Comparison of ENCODE assay signal across 23 mouse cellular contexts in genomic region chr8:34726145-34726767, GRCm38 (mm10).
"Had no signal": no experiment of that assay in that cellular context is flagged by ENCODE, and none has a peak within 500 bp of the region (broad histone marks: within the 10 kb centered on the region; RNA-seq: fewer than 3 reads in every experiment).

No protein-coding gene starts in this region.

- H3K9me3 ChIP-seq: limb, embryonic 10.5 days; limb, embryonic 13.5 days; liver, embryonic 12.5 days; liver, embryonic 15.5 days; midbrain, embryonic 12.5 days; midbrain, embryonic 15.5 days; neural tube, embryonic 13.5 days had no signal

- H3K4me1 ChIP-seq: limb, embryonic 13.5 days; liver, embryonic 15.5 days; midbrain, embryonic 15.5 days had no signal

- H3K9ac ChIP-seq: limb, embryonic 13.5 days; liver, embryonic 12.5 days; liver, embryonic 15.5 days; midbrain, embryonic 12.5 days; midbrain, embryonic 15.5 days; neural tube, embryonic 13.5 days had no signal

- H3K27me3 ChIP-seq: limb, embryonic 13.5 days; midbrain, embryonic 15.5 days; neural tube, embryonic 13.5 days had no signal

- DNase-seq: kidney, adult 11 months; kidney, adult 8-10 months; kidney, postnatal 25 days; layer of hippocampus, adult 9-11 months; liver; lung, adult 18-20 months; lung, postnatal 10 days; lung, postnatal 4 days; retina, postnatal 1 day; right cerebral cortex, postnatal 25 days; spleen, adult 18-20 months; thymus, adult 2 months; thymus, postnatal 14 days; thymus, postnatal 4 days had no signal

- ATAC-seq: liver, embryonic 12.5 days; midbrain, embryonic 15.5 days had no signal

- H3K4me2 ChIP-seq: limb, embryonic 13.5 days; liver, embryonic 12.5 days; liver, embryonic 15.5 days; midbrain, embryonic 12.5 days; midbrain, embryonic 15.5 days; neural tube, embryonic 13.5 days had no signal

- H3K36me3 ChIP-seq: limb, embryonic 10.5 days; limb, embryonic 13.5 days; liver, embryonic 12.5 days; liver, embryonic 15.5 days; midbrain, embryonic 12.5 days; midbrain, embryonic 15.5 days; neural tube, embryonic 13.5 days had no signal

- H3K4me3 ChIP-seq: layer of hippocampus, adult 2 months; limb, embryonic 10.5 days; limb, embryonic 13.5 days; liver, embryonic 12.5 days; liver, embryonic 15.5 days; midbrain, embryonic 12.5 days; midbrain, embryonic 15.5 days; myocyte; neural tube, embryonic 13.5 days had no signal

- H3K27ac ChIP-seq: layer of hippocampus, adult 2 months; limb, embryonic 10.5 days; limb, embryonic 13.5 days; liver, embryonic 12.5 days; liver, embryonic 15.5 days; midbrain, embryonic 12.5 days; midbrain, embryonic 15.5 days; neural tube, embryonic 13.5 days had no signal
